Mouse (Mus musculus) testis, postnatal 10 days (tissue): ENCODE data around the gene Icam1.
A peak's percentile ranks its signal among the peaks of the same experiment; 100 is the strongest.
"Not testable (repeated sequence)": the region's sequence is repeated elsewhere in the genome, so short reads cannot be mapped to it uniquely, and the experiment has no call there.

Experiments
- DNase-seq: peaks from one replicate; pipeline ENCODE4 v3.0.0; 2021; ENCODE audit warnings: low spot score

Gene Icam1

GRCm38 (mm10) chr9:21022726-21023125 lies 6.9 kb downstream of the Icam1 start:
- DNase-seq, result no peak

GRCm38 (mm10) chr9:21025258-21025810 lies 9.5 kb downstream of the Icam1 start:
- DNase-seq, result no peak

- DNase-seq, result no peak
Observed at GRCm38 (mm10) chr9:21026849-21027248, 11.1 kb downstream of the Icam1 start.

GRCm38 (mm10) chr9:21027774-21028290 lies 12.0 kb downstream of the Icam1 start:
- no peak for DNase-seq

- DNase-seq, result no peak
Observed at GRCm38 (mm10) chr9:21028560-21029110, 12.8 kb downstream of the Icam1 start.

GRCm38 (mm10) chr9:21029291-21030054 lies 13.7 kb downstream of the Icam1 start, which contains the start of gene Icam4:
TSS of gene Icam4 (plus strand) at chr9:21029373.
- peak; percentile 90 for DNase-seq

GRCm38 (mm10) chr9:21030055-21030600 lies 14.3 kb downstream of the Icam1 start:
- no peak for DNase-seq

GRCm38 (mm10) chr9:21030781-21031250 lies 15.0 kb downstream of the Icam1 start:
- peak; percentile 89 for DNase-seq

GRCm38 (mm10) chr9:21031251-21031895 lies 15.6 kb downstream of the Icam1 start:
- DNase-seq, result peak; percentile 75

- no peak for DNase-seq
Observed at GRCm38 (mm10) chr9:21031896-21032351, 16.1 kb downstream of the Icam1 start, which contains the start of gene Icam5. TSS of gene Icam5 (plus strand) at chr9:21032073.

GRCm38 (mm10) chr9:21032491-21032890 lies 16.7 kb downstream of the Icam1 start:
- DNase-seq, result no peak

GRCm38 (mm10) chr9:21033136-21033535 lies 17.4 kb downstream of the Icam1 start:
- DNase-seq, result peak; percentile 91

GRCm38 (mm10) chr9:21034481-21035085 lies 18.8 kb downstream of the Icam1 start:
- DNase-seq, result peak; percentile 55

- no peak for DNase-seq
Observed at GRCm38 (mm10) chr9:21035586-21035985, 19.8 kb downstream of the Icam1 start.

- DNase-seq, result no peak
Observed at GRCm38 (mm10) chr9:21036161-21036560, 20.4 kb downstream of the Icam1 start.

GRCm38 (mm10) chr9:21036666-21037065 lies 20.9 kb downstream of the Icam1 start:
- DNase-seq, result no peak

- peak; percentile 58 for DNase-seq
Observed at GRCm38 (mm10) chr9:21037481-21037891, 21.7 kb downstream of the Icam1 start.

GRCm38 (mm10) chr9:21039779-21040178 lies 24.0 kb downstream of the Icam1 start:
- DNase-seq, result no peak

- no peak for DNase-seq
Observed at GRCm38 (mm10) chr9:21041308-21041707, 25.5 kb downstream of the Icam1 start.

GRCm38 (mm10) chr9:21043563-21043962 lies 27.8 kb downstream of the Icam1 start:
- no peak for DNase-seq

- DNase-seq, result not testable (repeated sequence)
Observed at GRCm38 (mm10) chr9:21044785-21045184, 29.0 kb downstream of the Icam1 start.
